Mouse (Mus musculus): ENCODE measurements around the gene Upk2. TPM values are rescaled to one million over a fixed set of nuclear protein-coding genes. Genes with fewer than 3 reads are reported as not detected.

Upk2 gene
- total and polyA plus RNA-seq, 3 experiments = not detected

DNA sequence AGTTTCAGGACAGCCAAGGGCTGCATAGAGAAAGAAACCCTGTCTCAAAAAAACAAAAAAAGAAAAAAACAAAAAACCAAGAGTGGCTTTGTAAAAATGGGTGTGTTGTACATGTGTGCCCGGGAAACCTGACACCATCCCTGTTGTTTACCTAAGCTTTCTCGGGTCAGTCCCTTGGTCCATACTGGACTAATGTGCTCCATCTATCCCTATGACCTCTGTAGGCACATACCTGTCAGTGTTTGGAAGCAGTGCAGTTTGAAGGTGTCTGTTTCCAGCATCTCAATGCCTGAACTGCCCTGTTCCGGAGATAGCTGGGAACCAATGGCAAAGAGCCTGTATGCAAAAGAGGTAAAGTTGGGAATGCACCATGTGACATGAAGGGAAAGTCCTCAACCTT lies 49.8 kb downstream of the Upk2 start:
- Histone ChIP-seq H3K4me2 (ENCODE audit: insufficient read depth, low read depth, poor library complexity, severe bottlenecking) (no peak overlapping the region), H3K4me1 (ENCODE audit: control insufficient read depth in 1 of 2, insufficient read depth in 2 of 2) (peaks cover 19 to 56% of the 10 kb centered on the region in 2 experiments), H3K27ac (ENCODE audit: insufficient read depth, low read depth) (no peak overlapping the region), H3K79me2 (replicated peaks; ENCODE audit: control insufficient read depth, extremely low read depth, insufficient read depth, poor library complexity, severe bottlenecking) (peaks cover 35% of the 10 kb centered on the region), H3K9me3 (replicated peaks; ENCODE audit: low read length) (no peaks in the 10 kb centered on the region), H3K9ac (ENCODE audit: insufficient read depth, low read depth) (no peak overlapping the region), H3K27me3 (replicated peaks) (no peaks in the 10 kb centered on the region), H3K36me3 (replicated peaks in 1 of 2; ENCODE audit: control insufficient read depth in 1 of 2, insufficient read depth in 1 of 2, low read length in 1 of 2) (peaks cover 57 to 71% of the 10 kb centered on the region in 2 experiments), H3K4me3 (replicated peaks in 1 of 3; ENCODE audit: low read depth in 2 of 3, low read length in 2 of 3, poor library complexity in 1 of 3) (no peak overlapping the region)
- in situ Hi-C loops (cut with MboI; ENCODE audit: low pct_ligation_motif_present, low pct_unique_long_range_greater_than_20kb, low sequenced_read_pairs) = no loop called here
- DNase-seq (ENCODE audit: extremely low read depth) = no peak
- dilution Hi-C loops (cut with MboI; ENCODE audit: extremely low pct_ligation_motif_present, extremely low pct_unique_long_range_greater_than_20kb, low sequenced_read_pairs) = no loop called here
- no peak for TF ChIP-seq CHD1 (IDR thresholded peaks at IDR 0.05; ENCODE audit: low read depth, low read length)
- TF ChIP-seq MXI1 (IDR thresholded peaks at IDR 0.05; ENCODE audit: low read depth, low read length) = no peak
- TF ChIP-seq RAD21 (IDR thresholded peaks at IDR 0.05; ENCODE audit: low read depth, low read length) = no peak
- TF ChIP-seq BHLHE40 (IDR thresholded peaks at IDR 0.05; ENCODE audit: low read depth, low read length) = no peak
- TF ChIP-seq IRF4 (IDR thresholded peaks at IDR 0.05; ENCODE audit: low read depth, low read length) = no peak
- no peak for TF ChIP-seq CHD2 (IDR thresholded peaks at IDR 0.05; ENCODE audit: low read length)
- TF ChIP-seq MAX (IDR thresholded peaks at IDR 0.05; ENCODE audit: low read length) = no peak
- TF ChIP-seq EP300 (IDR thresholded peaks at IDR 0.05; ENCODE audit: low read length) = no peak
- TF ChIP-seq NELFE (IDR thresholded peaks at IDR 0.05; ENCODE audit: low read depth, low read length) = no peak
- TF ChIP-seq ZMIZ1 (IDR thresholded peaks at IDR 0.05; ENCODE audit: low read depth, low read length) = no peak
- no peak for TF ChIP-seq POLR2A (IDR thresholded peaks at IDR 0.05; ENCODE audit: low read depth, low read length)
- TF ChIP-seq MAZ (IDR thresholded peaks at IDR 0.05; ENCODE audit: low read depth, low read length) = no peak
- no peak for TF ChIP-seq JUND (conservative IDR thresholded peaks at IDR 0.05; ENCODE audit: low read depth, low read length)
- no peak for TF ChIP-seq HCFC1 (IDR thresholded peaks at IDR 0.05; ENCODE audit: low read depth, low read length)
- TF ChIP-seq ZKSCAN1 (IDR thresholded peaks at IDR 0.05; ENCODE audit: borderline replicate concordance, low read depth, low read length) = no peak
- no peak for TF ChIP-seq NRF1 (IDR thresholded peaks at IDR 0.05; ENCODE audit: low read depth, low read length)
- TF ChIP-seq E2F4 (IDR thresholded peaks at IDR 0.05; ENCODE audit: insufficient replicate concordance, low read depth, low read length) = no peak

Other genes with a start within 250 kb of the Upk2 start
Only the 20 nearest of the 21 such genes appear.
- gene Ccdc153, start 214.3 kb downstream of the Upk2 start, total RNA-seq (2012; rRNA removed) = not detected in 2 replicates
- gene Ccdc153, start 214.3 kb downstream of the Upk2 start, total RNA-seq (2014; rRNA removed) = not detected in 2 replicates
- not detected in 2 replicates for gene Ccdc153, start 214.3 kb downstream of the Upk2 start, polyA plus RNA-seq (2012; ENCODE audit: insufficient read length, low read depth)
- gene Pdzd3, start 203.5 kb downstream of the Upk2 start, total RNA-seq (2012; rRNA removed) = 0.13 TPM in 1 of 2 replicates, not detected in the other
- 0.09 TPM in 1 of 2 replicates, not detected in the other for gene Pdzd3, start 203.5 kb downstream of the Upk2 start, total RNA-seq (2014; rRNA removed)
- gene Pdzd3, start 203.5 kb downstream of the Upk2 start, polyA plus RNA-seq (2012; ENCODE audit: insufficient read length, low read depth) = 0.21 and 0.26 TPM in 2 replicates
- gene Nlrx1, start 186.4 kb downstream of the Upk2 start, total RNA-seq (2012; rRNA removed) = 8.8 and 10.9 TPM in 2 replicates
- 8.0 and 8.8 TPM in 2 replicates for gene Nlrx1, start 186.4 kb downstream of the Upk2 start, total RNA-seq (2014; rRNA removed)
- gene Nlrx1, start 186.4 kb downstream of the Upk2 start, polyA plus RNA-seq (2012; ENCODE audit: insufficient read length, low read depth) = 12.6 and 15.4 TPM in 2 replicates
- 0.38 and 0.72 TPM in 2 replicates for gene Abcg4, start 166.4 kb downstream of the Upk2 start, total RNA-seq (2012; rRNA removed)
- gene Abcg4, start 166.4 kb downstream of the Upk2 start, total RNA-seq (2014; rRNA removed) = 0.23 TPM in 2 replicates
- 0.82 and 1.1 TPM in 2 replicates for gene Abcg4, start 166.4 kb downstream of the Upk2 start, polyA plus RNA-seq (2012; ENCODE audit: insufficient read length, low read depth)
- gene Hinfp, start 149.3 kb downstream of the Upk2 start, total RNA-seq (2012; rRNA removed) = 16.5 and 16.6 TPM in 2 replicates
- gene Hinfp, start 149.3 kb downstream of the Upk2 start, total RNA-seq (2014; rRNA removed) = 13.6 and 14.0 TPM in 2 replicates
- gene Hinfp, start 149.3 kb downstream of the Upk2 start, polyA plus RNA-seq (2012; ENCODE audit: insufficient read length, low read depth) = 18.9 and 22.3 TPM in 2 replicates
- 7.2 TPM in 2 replicates for gene C2cd2l, start 134.7 kb downstream of the Upk2 start, total RNA-seq (2012; rRNA removed)
- 2.5 and 2.9 TPM in 2 replicates for gene C2cd2l, start 134.7 kb downstream of the Upk2 start, total RNA-seq (2014; rRNA removed)
- gene C2cd2l, start 134.7 kb downstream of the Upk2 start, polyA plus RNA-seq (2012; ENCODE audit: insufficient read length, low read depth) = 7.3 and 8.6 TPM in 2 replicates
- gene Dpagt1, start 129.0 kb downstream of the Upk2 start, total RNA-seq (2012; rRNA removed) = 15.8 and 16.2 TPM in 2 replicates
- gene Dpagt1, start 129.0 kb downstream of the Upk2 start, total RNA-seq (2014; rRNA removed) = 6.4 and 8.5 TPM in 2 replicates
- 31.5 and 41.7 TPM in 2 replicates for gene Dpagt1, start 129.0 kb downstream of the Upk2 start, polyA plus RNA-seq (2012; ENCODE audit: insufficient read length, low read depth)
- 488 and 589 TPM in 2 replicates for gene H2afx, start 120.3 kb downstream of the Upk2 start, total RNA-seq (2012; rRNA removed)
- 32.5 and 36.3 TPM in 2 replicates for gene H2afx, start 120.3 kb downstream of the Upk2 start, total RNA-seq (2014; rRNA removed)
- gene H2afx, start 120.3 kb downstream of the Upk2 start, polyA plus RNA-seq (2012; ENCODE audit: insufficient read length, low read depth) = 39.5 and 56.6 TPM in 2 replicates
- gene Hmbs, start 110.7 kb downstream of the Upk2 start, total RNA-seq (2012; rRNA removed) = 74.0 and 80.9 TPM in 2 replicates
- gene Hmbs, start 110.7 kb downstream of the Upk2 start, total RNA-seq (2014; rRNA removed) = 73.7 and 75.2 TPM in 2 replicates
- 65.0 and 65.1 TPM in 2 replicates for gene Hmbs, start 110.7 kb downstream of the Upk2 start, polyA plus RNA-seq (2012; ENCODE audit: insufficient read length, low read depth)
- 21.4 and 22.1 TPM in 2 replicates for gene Vps11, start 93.3 kb downstream of the Upk2 start, total RNA-seq (2012; rRNA removed)
- 16.1 and 17.4 TPM in 2 replicates for gene Vps11, start 93.3 kb downstream of the Upk2 start, total RNA-seq (2014; rRNA removed)
- 23.2 and 24.8 TPM in 2 replicates for gene Vps11, start 93.3 kb downstream of the Upk2 start, polyA plus RNA-seq (2012; ENCODE audit: insufficient read length, low read depth)
- gene Hyou1, start 75.5 kb downstream of the Upk2 start, total RNA-seq (2012; rRNA removed) = 88.7 and 148 TPM in 2 replicates
- 31.9 and 32.6 TPM in 2 replicates for gene Hyou1, start 75.5 kb downstream of the Upk2 start, total RNA-seq (2014; rRNA removed)
- 89.9 and 90.8 TPM in 2 replicates for gene Hyou1, start 75.5 kb downstream of the Upk2 start, polyA plus RNA-seq (2012; ENCODE audit: insufficient read length, low read depth)
- 13.8 and 25.5 TPM in 2 replicates for gene Slc37a4, start 58.1 kb downstream of the Upk2 start, total RNA-seq (2012; rRNA removed)
- gene Slc37a4, start 58.1 kb downstream of the Upk2 start, total RNA-seq (2014; rRNA removed) = 29.9 and 38.7 TPM in 2 replicates
- gene Slc37a4, start 58.1 kb downstream of the Upk2 start, polyA plus RNA-seq (2012; ENCODE audit: insufficient read length, low read depth) = 10.3 and 11.7 TPM in 2 replicates
- 2,535 and 3,076 TPM in 2 replicates for gene Rps25, start 47.8 kb downstream of the Upk2 start, total RNA-seq (2012; rRNA removed)
- gene Rps25, start 47.8 kb downstream of the Upk2 start, total RNA-seq (2014; rRNA removed) = 3,131 and 3,378 TPM in 2 replicates
- 2,547 and 3,250 TPM in 2 replicates for gene Rps25, start 47.8 kb downstream of the Upk2 start, polyA plus RNA-seq (2012; ENCODE audit: insufficient read length, low read depth)
- 81.3 and 88.2 TPM in 2 replicates for gene Trappc4, start 47.4 kb downstream of the Upk2 start, total RNA-seq (2012; rRNA removed)
- 125 and 135 TPM in 2 replicates for gene Trappc4, start 47.4 kb downstream of the Upk2 start, total RNA-seq (2014; rRNA removed)
- 55.9 and 69.2 TPM in 2 replicates for gene Trappc4, start 47.4 kb downstream of the Upk2 start, polyA plus RNA-seq (2012; ENCODE audit: insufficient read length, low read depth)
- 25.4 and 30.4 TPM in 2 replicates for gene Ccdc84, start 36.4 kb downstream of the Upk2 start, total RNA-seq (2012; rRNA removed)
- gene Ccdc84, start 36.4 kb downstream of the Upk2 start, total RNA-seq (2014; rRNA removed) = 21.7 and 26.0 TPM in 2 replicates
- gene Ccdc84, start 36.4 kb downstream of the Upk2 start, polyA plus RNA-seq (2012; ENCODE audit: insufficient read length, low read depth) = 16.5 and 18.3 TPM in 2 replicates
- 0.08 and 0.21 TPM in 2 replicates for gene Foxr1, start 13.8 kb downstream of the Upk2 start, total RNA-seq (2012; rRNA removed)
- gene Foxr1, start 13.8 kb downstream of the Upk2 start, total RNA-seq (2014; rRNA removed) = not detected in 2 replicates
- 1.4 and 1.5 TPM in 2 replicates for gene Foxr1, start 13.8 kb downstream of the Upk2 start, polyA plus RNA-seq (2012; ENCODE audit: insufficient read length, low read depth)
- 0.88 and 1.6 TPM in 2 replicates for gene Bcl9l, start 27.8 kb upstream of the Upk2 start, total RNA-seq (2012; rRNA removed)
- 0.08 and 0.67 TPM in 2 replicates for gene Bcl9l, start 27.8 kb upstream of the Upk2 start, total RNA-seq (2014; rRNA removed)
- 6.2 and 7.5 TPM in 2 replicates for gene Bcl9l, start 27.8 kb upstream of the Upk2 start, polyA plus RNA-seq (2012; ENCODE audit: insufficient read length, low read depth)
- 27.7 and 30.2 TPM in 2 replicates for gene Cxcr5, start 106.9 kb upstream of the Upk2 start, total RNA-seq (2012; rRNA removed)
- gene Cxcr5, start 106.9 kb upstream of the Upk2 start, total RNA-seq (2014; rRNA removed) = 75.4 and 93.4 TPM in 2 replicates
- 61.2 and 70.5 TPM in 2 replicates for gene Cxcr5, start 106.9 kb upstream of the Upk2 start, polyA plus RNA-seq (2012; ENCODE audit: insufficient read length, low read depth)
- gene Ddx6, start 149.9 kb upstream of the Upk2 start, total RNA-seq (2012; rRNA removed) = 41.5 and 42.3 TPM in 2 replicates
- gene Ddx6, start 149.9 kb upstream of the Upk2 start, total RNA-seq (2014; rRNA removed) = 66.7 and 71.4 TPM in 2 replicates
- gene Ddx6, start 149.9 kb upstream of the Upk2 start, polyA plus RNA-seq (2012; ENCODE audit: insufficient read length, low read depth) = 77.1 and 81.2 TPM in 2 replicates
- not detected in 2 replicates for gene Treh, start 218.3 kb upstream of the Upk2 start, total RNA-seq (2012; rRNA removed)
- gene Treh, start 218.3 kb upstream of the Upk2 start, total RNA-seq (2014; rRNA removed) = not detected in 2 replicates
- gene Treh, start 218.3 kb upstream of the Upk2 start, polyA plus RNA-seq (2012; ENCODE audit: insufficient read length, low read depth) = not detected in 2 replicates